Mouse (Mus musculus) right cerebral cortex, postnatal 14 days (tissue): ENCODE results near the gene Cdh1.
A peak's percentile ranks its signal among the peaks of the same experiment; 100 is the strongest.

ENCODE experiments used
- DNase-seq: peaks from one replicate; pipeline ENCODE4 v3.0.0; 2022

Gene Cdh1

GRCm38 (mm10) chr8:106674894-106675293 is 71.7 kb downstream of the Cdh1 start:
- DNase-seq: no peak

- peak; percentile 93 for DNase-seq
Observed at GRCm38 (mm10) chr8:106682971-106683668, 80.0 kb downstream of the Cdh1 start, which contains the start of gene Tango6. TSS of gene Tango6 (plus strand) at chr8:106683068.

- DNase-seq: no peak
Observed at GRCm38 (mm10) chr8:106684387-106684786, 81.2 kb downstream of the Cdh1 start.

- no peak for DNase-seq
Observed at GRCm38 (mm10) chr8:106687479-106687878, 84.3 kb downstream of the Cdh1 start.

- no peak for DNase-seq
Observed at GRCm38 (mm10) chr8:106697748-106698248, 94.6 kb downstream of the Cdh1 start.

- peak; percentile 79 for DNase-seq
Observed at GRCm38 (mm10) chr8:106699588-106699987, 96.4 kb downstream of the Cdh1 start.

- no peak for DNase-seq
Observed at GRCm38 (mm10) chr8:106700131-106700530, 97.0 kb downstream of the Cdh1 start.

GRCm38 (mm10) chr8:106701360-106701759 is 98.2 kb downstream of the Cdh1 start:
- no peak for DNase-seq

- DNase-seq: no peak
Observed at GRCm38 (mm10) chr8:106704199-106704900, 101.2 kb downstream of the Cdh1 start.

GRCm38 (mm10) chr8:106704901-106705321 is 101.8 kb downstream of the Cdh1 start:
- peak; percentile 21 for DNase-seq

GRCm38 (mm10) chr8:106706194-106706593 is 103.0 kb downstream of the Cdh1 start:
- no peak for DNase-seq

GRCm38 (mm10) chr8:106710002-106710401 is 106.9 kb downstream of the Cdh1 start:
- no peak for DNase-seq

GRCm38 (mm10) chr8:106712487-106712886 is 109.3 kb downstream of the Cdh1 start:
- DNase-seq: no peak

GRCm38 (mm10) chr8:106714297-106714696 is 111.1 kb downstream of the Cdh1 start:
- no peak for DNase-seq

- DNase-seq: peak; percentile 85
Observed at GRCm38 (mm10) chr8:106718091-106718500, 114.9 kb downstream of the Cdh1 start.
